Mouse (Mus musculus) gastrocnemius, postnatal 14 days (tissue): ENCODE measurements around the gene Epb41. TPM values are rescaled to one million over a fixed set of nuclear protein-coding genes. Genes with fewer than 3 reads are reported as not detected.

ENCODE experiments used
- DNase-seq: peaks from one replicate; pipeline ENCODE4 v3.0.0; 2021; ENCODE audit warnings: mixed read lengths
- intact Hi-C: fragments of 180-260 bp; cut with DNase I; formaldehyde crosslinking; loops from one replicate; pipeline ENCODE4 v1.15.1; 2025; ENCODE audit warnings: low total_unique reads
- total RNA-seq, 2 experiments: library from RNA; stranded (reverse); gene quantifications; 2 replicates each; pipeline ENCODE4 v1.2.3; 2021

Gene Epb41
- total RNA-seq, 2 experiments from 2014 or later = 63.2 to 71.7 TPM

DNA sequence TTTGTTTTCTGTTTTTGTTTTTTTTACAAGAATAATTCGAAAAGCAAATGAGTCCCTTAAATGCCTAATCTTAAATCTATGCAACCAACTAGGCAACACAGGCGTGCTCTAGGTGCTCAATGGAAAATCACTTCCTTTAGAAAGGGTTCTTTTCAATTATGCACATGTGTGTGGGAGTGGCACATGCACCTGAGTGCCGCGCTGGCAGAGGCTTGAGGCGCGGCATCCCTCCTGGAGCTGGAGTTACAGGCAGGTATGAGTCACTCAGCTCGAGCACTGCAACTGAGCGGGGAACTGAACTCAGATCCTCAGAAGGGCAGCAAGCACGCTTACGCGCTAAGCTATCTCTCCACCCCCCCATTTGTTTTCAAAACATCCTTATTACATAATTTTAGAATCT is 127.3 kb downstream of the Epb41 start:
- intact Hi-C loops = no loop called here
- DNase-seq = no peak

DNA sequence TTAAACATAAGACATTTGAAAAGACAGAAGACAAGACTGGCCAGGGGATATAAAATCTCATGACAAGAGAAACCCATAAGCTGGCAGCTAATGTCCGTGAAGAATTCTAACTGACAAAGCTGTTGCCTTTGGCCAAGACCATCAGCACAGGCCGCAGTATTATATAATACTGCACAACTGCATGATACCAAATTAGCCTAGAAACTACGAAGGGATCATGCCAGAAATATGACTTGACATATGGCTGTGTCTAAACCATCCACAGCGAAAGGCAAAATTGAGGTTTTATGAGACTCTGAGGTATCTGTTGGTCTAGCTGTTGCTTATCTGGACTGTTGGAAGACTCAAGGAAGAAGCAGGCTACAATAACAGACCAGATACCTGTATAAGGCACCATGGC is 134.3 kb downstream of the Epb41 start:
- intact Hi-C loops = no loop called here
- DNase-seq = no peak

DNA sequence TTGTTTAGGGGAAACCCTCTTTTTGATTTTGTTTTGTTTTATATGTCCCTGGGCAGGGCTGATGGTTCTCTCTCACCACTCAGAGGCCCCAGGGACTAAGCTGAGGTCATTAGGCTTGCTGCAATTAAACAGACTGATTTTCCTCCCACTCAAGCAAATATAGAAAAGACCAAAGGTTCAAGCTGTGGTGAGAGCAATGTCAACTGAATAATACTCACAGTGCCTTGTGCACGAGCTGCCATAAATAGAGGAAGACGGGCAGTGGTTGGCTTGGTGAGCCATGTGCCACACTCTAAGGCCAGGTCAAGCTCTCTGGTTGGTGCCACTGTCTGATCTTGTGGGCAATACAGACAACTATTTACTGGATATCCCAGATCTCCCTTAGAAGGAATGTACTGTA is 135.7 kb downstream of the Epb41 start:
- intact Hi-C loops = no loop called here
- no peak for DNase-seq

DNA sequence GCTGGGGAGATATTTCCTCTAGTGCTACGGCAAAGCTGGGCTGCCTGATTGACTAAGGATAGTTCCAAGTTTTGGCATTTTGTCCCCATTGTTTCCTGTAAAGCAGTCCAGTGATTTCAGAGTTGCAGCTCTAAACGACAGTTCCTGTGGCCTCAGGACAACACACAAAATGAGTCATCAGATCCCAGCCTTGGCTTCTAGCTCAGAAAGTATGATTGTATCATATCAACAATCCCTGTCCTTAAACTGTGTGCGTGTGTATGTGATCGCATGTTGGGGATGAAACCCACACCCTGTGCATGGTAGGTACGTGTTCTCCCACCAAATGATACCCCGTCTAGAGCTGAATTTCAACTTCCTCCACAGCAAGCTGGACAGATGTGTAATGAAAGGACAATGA is 146.0 kb downstream of the Epb41 start:
- DNase-seq = no peak
- intact Hi-C loops = no loop called here

GRCm38 (mm10) chr4:131924096-131924810 is 150.9 kb downstream of the Epb41 start:
- intact Hi-C loops = loop anchor here (5.0 kb wide), 1 partner anchor 43 kb away; no protein-coding TSS in a partner anchor
- no peak for DNase-seq

DNA sequence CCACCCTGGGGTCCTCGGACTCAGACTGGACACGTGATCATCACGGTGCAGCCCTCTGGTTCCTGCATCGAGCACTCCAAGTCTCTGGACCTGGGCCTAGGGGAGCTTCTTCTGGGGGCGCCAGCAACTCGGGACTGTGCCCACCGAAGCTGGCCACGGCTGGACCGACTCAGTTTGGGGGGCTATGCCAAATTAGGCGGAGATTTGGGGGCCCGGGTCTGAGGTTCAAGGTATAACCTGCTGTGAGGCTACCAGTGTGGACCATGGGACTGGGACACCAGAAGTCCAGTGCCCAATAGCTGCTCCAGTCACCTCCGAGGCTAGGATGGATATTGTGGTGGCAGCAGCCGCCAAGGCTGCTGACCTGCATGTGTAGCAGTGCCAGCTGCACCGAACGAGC is 152.7 kb downstream of the Epb41 start:
- no peak for DNase-seq
- intact Hi-C loops = loop anchor here (5.0 kb wide), 1 partner anchor 45 kb away; no protein-coding TSS in a partner anchor

DNA sequence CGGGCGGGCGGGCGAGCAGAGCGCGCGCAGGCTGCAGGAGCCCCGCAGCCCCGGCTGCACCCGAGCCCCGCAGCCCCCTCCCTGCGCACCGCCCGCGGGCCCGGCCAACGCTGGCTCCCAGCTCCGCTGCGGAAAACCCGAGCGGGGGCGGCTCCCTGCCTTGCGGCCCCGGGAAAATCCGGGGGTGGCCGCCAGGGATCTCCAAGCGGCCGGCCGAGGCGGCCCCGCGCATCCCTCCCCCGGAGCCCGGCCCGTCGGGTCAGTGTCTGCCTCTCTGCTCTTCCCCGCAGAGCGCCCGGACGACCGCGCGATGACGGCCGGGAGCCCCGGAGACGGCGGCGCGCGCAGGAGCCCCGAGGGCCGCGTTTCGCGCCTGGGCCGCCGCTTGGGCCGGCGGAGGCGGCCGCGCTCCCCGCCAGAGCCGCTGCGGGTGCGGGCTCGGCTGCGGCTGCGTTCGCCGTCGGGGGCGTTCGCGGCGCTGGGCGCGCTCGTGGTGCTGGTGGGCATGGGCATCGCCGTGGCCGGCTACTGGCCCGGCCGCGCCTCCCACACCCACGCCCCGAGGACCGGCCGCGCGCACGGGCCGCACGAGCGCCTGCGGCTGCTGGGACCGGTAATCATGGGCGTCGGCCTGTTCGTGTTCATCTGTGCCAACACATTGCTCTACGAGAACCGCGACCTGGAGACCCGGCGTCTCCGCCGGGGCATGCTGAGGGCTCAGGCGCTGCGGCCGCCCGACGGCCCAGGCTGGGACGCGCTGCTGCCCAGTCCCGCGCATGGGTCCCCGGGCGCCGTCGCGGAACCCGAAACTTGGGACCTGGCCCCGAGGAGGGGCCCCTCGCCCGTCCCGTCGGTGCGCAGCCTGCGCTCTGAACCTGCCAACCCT is 153.4 kb downstream of the Epb41 start, which contains the start of gene Tmem200b:
Gene Tmem200b, plus strand, starts transcription at position 311 of the 886 bp plus-strand sequence.
- peak; percentile 38 for DNase-seq
- intact Hi-C loops = loop anchor here (5.0 kb wide), 1 partner anchor 46 kb away; no protein-coding TSS in a partner anchor

DNA sequence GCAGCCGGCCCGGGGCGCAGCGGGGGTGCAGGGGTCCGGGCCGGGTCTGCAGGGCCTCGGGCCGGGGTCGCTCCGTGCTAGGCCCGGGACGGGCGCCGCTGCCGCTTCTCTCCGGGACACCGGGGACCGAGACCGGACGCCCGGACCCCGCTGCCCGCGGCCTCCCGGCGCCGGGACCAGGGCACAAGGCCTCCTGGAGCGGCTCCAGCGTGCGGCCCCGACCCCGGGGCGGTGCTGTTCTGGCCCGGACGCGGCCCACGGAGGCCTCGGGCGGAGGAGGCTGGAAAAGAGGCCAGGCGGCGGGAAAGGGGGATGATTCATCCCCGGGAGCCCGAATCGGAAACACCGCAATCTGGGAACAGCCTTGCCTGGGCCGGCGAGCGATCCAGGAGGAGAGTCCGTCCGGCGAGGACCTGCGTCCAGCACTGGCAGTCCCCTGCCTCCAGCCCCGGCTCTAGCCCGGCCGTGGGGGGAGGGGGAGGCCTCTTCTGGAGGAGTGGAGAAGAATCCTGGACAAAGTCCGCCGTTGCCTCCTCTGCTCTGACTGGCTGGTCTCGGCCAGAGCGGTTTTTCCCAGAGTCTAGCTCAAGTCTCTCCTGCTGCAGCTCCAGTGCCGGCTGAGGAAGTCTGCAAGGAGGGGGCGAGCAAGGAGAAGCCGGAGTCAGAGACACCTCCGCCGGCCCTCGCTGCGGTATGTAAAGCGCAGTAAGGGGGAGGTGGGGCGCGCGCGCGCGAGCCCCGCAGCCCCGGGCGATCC is 154.3 kb downstream of the Epb41 start:
- peak; percentile 77 for DNase-seq
- intact Hi-C loops = loop anchor here (5.0 kb wide), 1 partner anchor 47 kb away; no protein-coding TSS in a partner anchor

GRCm38 (mm10) chr4:131920141-131920594 is 155.0 kb downstream of the Epb41 start:
- intact Hi-C loops = loop anchor here (5.0 kb wide), 1 partner anchor 47 kb away; no protein-coding TSS in a partner anchor
- DNase-seq = peak; percentile 70

GRCm38 (mm10) chr4:131919506-131920140 is 155.5 kb downstream of the Epb41 start:
- intact Hi-C loops = loop anchor here (5.0 kb wide), 1 partner anchor 48 kb away; no protein-coding TSS in a partner anchor

DNA sequence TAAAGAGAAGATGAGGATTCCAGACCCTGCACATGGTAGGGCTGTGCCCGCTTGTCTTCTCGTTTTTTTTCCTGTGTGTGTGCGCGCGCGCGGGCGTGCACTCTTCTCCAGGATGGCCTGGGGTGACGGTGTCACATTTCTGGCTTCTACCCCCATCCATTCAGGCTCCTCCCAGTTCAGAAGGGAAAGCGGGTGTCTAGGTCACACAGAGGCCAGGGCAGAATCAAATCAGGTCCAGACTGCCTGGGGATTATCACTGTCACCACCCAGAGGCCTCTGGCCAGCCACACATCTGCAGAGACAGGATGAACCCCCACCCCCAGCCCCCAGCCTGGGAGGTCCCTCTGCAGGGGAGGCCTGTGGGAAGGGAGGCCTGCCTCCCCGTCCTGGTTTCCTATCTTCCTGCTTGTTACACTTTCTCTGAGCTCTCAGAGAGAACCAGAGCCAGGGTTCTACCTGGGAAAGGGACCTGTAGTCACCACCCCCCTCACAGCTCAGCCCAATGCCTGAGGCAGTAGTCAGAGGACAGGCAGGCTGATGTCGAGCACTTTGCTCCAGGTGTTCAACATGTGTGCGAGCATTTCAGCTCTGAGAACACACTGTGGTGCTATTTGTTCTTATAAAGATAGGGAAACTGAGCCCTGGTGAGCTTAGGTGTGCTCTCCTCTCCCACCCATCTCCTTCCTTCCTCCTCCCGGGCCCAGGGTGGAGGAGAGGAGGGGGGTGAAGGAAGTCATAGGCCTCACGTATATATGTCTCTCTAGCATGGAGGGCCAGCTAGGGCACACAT is 156.2 kb downstream of the Epb41 start:
- DNase-seq = peak; percentile 33
- intact Hi-C loops = no loop called here

More at GRCm38 (mm10) chr4:131919506-131920140, 155.5 kb downstream of the Epb41 start:
- DNase-seq = no peak

GRCm38 (mm10) chr4:131918026-131918533 is 157.0 kb downstream of the Epb41 start:
- intact Hi-C loops = no loop called here
- no peak for DNase-seq

DNA sequence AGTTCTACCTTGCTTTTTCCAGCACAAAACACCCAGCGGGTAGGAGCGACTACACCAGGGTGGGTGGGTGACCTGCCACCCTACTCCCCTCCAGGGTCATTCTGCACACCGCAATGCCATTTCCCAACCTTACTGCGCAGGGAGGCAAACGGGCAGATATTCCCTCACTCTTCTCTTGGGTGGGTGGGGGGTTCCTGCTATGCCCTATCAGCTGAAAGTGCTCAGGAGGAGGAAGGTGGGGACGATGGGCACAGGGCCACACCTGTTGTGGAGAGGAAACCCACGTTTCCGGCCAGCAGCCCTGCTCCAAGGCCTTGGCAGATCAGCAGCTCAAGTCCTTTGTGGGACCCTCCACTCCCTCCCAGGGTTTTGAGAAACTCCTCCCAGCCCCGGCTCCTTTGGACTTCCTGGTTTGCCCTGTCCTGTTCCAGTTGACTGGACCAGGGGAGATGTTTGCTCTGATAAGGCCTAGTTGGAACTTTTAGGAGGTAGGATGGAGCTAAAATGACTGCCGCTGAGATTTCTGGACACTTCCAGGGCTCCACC is 158.0 kb downstream of the Epb41 start:
- no peak for DNase-seq
- intact Hi-C loops = no loop called here

DNA sequence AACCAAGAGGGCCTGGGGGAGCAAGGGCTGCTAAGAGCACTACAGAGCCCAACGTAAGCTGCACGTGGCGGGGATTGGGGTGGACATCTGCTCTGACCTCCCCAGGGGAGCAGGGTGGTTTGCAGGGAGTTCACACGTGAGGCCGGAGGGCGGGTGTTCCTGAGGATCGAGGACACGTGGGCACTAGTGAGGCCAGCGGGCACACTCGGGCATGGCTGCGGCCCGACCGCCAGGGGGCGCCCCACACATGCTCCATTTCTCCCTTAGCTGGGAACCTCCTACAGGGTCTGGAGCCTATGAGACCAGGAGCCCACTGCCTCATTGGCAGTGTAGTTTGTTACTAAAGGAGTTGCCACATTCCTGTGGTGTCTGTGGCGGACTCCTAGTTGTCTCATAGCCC is 158.7 kb downstream of the Epb41 start:
- DNase-seq = peak; percentile 81
- intact Hi-C loops = no loop called here

DNA sequence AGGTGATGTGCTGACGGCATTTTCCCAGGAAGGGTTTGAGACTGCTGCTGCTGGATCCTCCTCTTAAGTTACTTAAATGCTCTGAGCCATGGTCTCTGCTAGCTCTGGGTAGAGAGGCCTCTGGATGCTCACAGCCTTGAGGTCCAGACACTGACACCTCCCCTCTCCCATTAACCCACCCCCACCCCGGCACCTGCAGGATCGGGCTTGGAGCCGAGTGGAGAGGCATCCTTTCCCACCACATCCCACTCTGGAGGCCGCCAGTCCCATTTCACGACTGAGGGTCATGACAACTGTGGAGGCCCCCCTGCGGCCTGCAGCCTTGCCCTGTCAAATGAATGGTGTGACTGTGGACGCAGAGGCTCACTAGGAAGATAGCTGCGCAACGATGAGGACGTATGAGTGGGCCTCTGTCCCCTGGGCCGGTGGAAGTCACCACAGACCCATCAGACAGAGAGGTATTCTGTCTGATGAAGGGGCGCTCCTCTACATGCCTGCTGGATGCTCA is 159.2 kb downstream of the Epb41 start:
- no peak for DNase-seq
- intact Hi-C loops = no loop called here

- intact Hi-C loops = no loop called here
- DNase-seq = no peak
Observed at GRCm38 (mm10) chr4:131914891-131915469, 160.1 kb downstream of the Epb41 start.

GRCm38 (mm10) chr4:131914046-131914643 is 161.0 kb downstream of the Epb41 start:
- no peak for DNase-seq
- intact Hi-C loops = no loop called here
